Mouse (Mus musculus): ENCODE measurements around the gene Poll.

GRCm38 (mm10) chr19:45549128-45549915 is 11.0 kb downstream of the Poll start:
- TF ChIP-seq CTCF (IDR thresholded peaks at IDR 0.05; ENCODE audit: low read depth, low read length) (no peak), POLR2A (IDR thresholded peaks at IDR 0.05; ENCODE audit: insufficient read depth, low read length) (no peak), EP300 (IDR thresholded peaks at IDR 0.05; ENCODE audit: insufficient read depth, low read depth, low read length) (no peak)

Measured in ES-Bruce4 (cell line).